Mouse (Mus musculus) G1E (cell line): Measurements from ENCODE around the gene Pla2g2e. TPM values are rescaled to one million over a fixed set of nuclear protein-coding genes. Genes with fewer than 3 reads are reported as not detected.

Experiments used
- ATAC-seq: 2 replicates; pipeline ENCODE4 v1.8.0; 2016; ENCODE audit warnings: mild to moderate bottlenecking; ENCODE audit not compliant: insufficient number of reproducible peaks, poor library complexity, low FRiP score, severe bottlenecking; ENCODE audit errors: extremely low read depth
- DNase-seq: peaks from one replicate; pipeline ENCODE4 v3.0.0; 2012; ENCODE audit warnings: low spot score
- H3K27me3 ChIP-seq: 2 replicates; pipeline ENCODE4 v1.6.1; 2012; ENCODE audit warnings: mild to moderate bottlenecking, low read length, inconsistent platforms; ENCODE audit not compliant: insufficient read depth
- H3K36me3 ChIP-seq: replicated peaks from 2 replicates; pipeline ENCODE3; 2012; ENCODE audit warnings: mild to moderate bottlenecking, inconsistent platforms
- H3K4me1 ChIP-seq: 2 replicates; pipeline ENCODE4 v1.6.1; 2012; ENCODE audit warnings: low read depth, low read length, inconsistent platforms, mixed read lengths; ENCODE audit not compliant: insufficient read depth
- H3K4me3 ChIP-seq: 2 replicates; pipeline ENCODE4 v1.5.1; 2012; ENCODE audit warnings: low read depth, mild to moderate bottlenecking, inconsistent platforms, low read length, moderate library complexity, mixed read lengths
- H3K9me3 ChIP-seq: replicated peaks from 2 replicates; pipeline ENCODE4 v1.6.1; 2012; ENCODE audit warnings: inconsistent platforms
- CTCF ChIP-seq: IDR thresholded peaks from 2 replicates; pipeline ENCODE4 v1.5.1; 2012; ENCODE audit warnings: low read depth, low read length, inconsistent platforms, mixed read lengths
- GATA1 ChIP-seq: IDR thresholded peaks from 2 replicates; pipeline ENCODE4 v1.6.1; 2012; ENCODE audit warnings: borderline replicate concordance, low read length, inconsistent platforms, mixed read lengths
- GATA2 ChIP-seq: IDR thresholded peaks from 2 replicates; pipeline ENCODE4 v1.6.1; 2012; ENCODE audit warnings: low read depth, low read length, inconsistent platforms, borderline replicate concordance
- POLR2AphosphoS5 ChIP-seq: IDR thresholded peaks from 2 replicates; pipeline ENCODE4 v1.6.1; 2012; ENCODE audit warnings: low read depth, low read length, inconsistent platforms; ENCODE audit not compliant: insufficient replicate concordance
- TAL1 ChIP-seq: conservative IDR thresholded peaks from 2 replicates; pipeline ENCODE4 v1.6.1; 2012; ENCODE audit warnings: low read depth, low read length, inconsistent platforms, mixed read lengths
- polyA plus RNA-seq: library from polyadenylated mRNA; stranded (reverse); fragments of >175 nt; gene quantifications from 2 replicates; pipeline ENCODE4 v1.2.3, GENCODE M21; 2012
- total RNA-seq, 2 experiments: library from RNA; stranded (forward) in 1 of 2; stranded (reverse) in 1 of 2; fragments of 200-1000 nt in 1 of 2; fragments of >200 nt in 1 of 2; fragmentation: Nextera tagmentation in 1 of 2; gene quantifications; 2 replicates each; pipeline ENCODE4 v1.2.3; 2014 to 2017

Gene Pla2g2e
- total and polyA plus RNA-seq, 3 experiments, result 0.07 to 1.1 (median 0.22) TPM

- TF ChIP-seq CTCF, result no peak
- no peak for TF ChIP-seq GATA1
- TF ChIP-seq TAL1, result no peak
- TF ChIP-seq GATA2, result no peak
- TF ChIP-seq POLR2AphosphoS5, result no peak
- Histone ChIP-seq H3K4me3 (no peak overlapping the region), H3K4me1 (peaks cover 40% of the 10 kb centered on the region), H3K9me3 (no peaks in the 10 kb centered on the region), H3K27me3 (no peaks in the 10 kb centered on the region), H3K36me3 (peaks cover 17% of the 10 kb centered on the region)
- DNase-seq, result no peak
- ATAC-seq, result no peak
These were observed 22.6 kb upstream of the Pla2g2e start for GRCm38 (mm10) chr4:138855092-138855632.

GRCm38 (mm10) chr4:138856491-138856890 is 21.3 kb upstream of the Pla2g2e start:
- peak; percentile 25 for DNase-seq
- Histone ChIP-seq H3K36me3 (peaks cover 20% of the 10 kb centered on the region), H3K27me3 (no peaks in the 10 kb centered on the region), H3K4me3 (no peak overlapping the region), H3K9me3 (no peaks in the 10 kb centered on the region), H3K4me1 (peaks cover 43% of the 10 kb centered on the region)
- TF ChIP-seq CTCF (peak; percentile 98), TAL1 (no peak)
- ATAC-seq, result peak; percentile 73

GRCm38 (mm10) chr4:138857576-138857975 is 20.2 kb upstream of the Pla2g2e start:
- H3K9me3 ChIP-seq, result no peaks in the 10 kb centered on the region
- H3K4me3 ChIP-seq, result no peak overlapping the region
- peaks cover 43% of the 10 kb centered on the region for H3K4me1 ChIP-seq
- peaks cover 20% of the 10 kb centered on the region for H3K36me3 ChIP-seq
- DNase-seq, result no peak
- TF ChIP-seq CTCF (no peak), GATA1 (no peak), POLR2AphosphoS5 (no peak), GATA2 (no peak), TAL1 (no peak)
- ATAC-seq, result peak; percentile 15
- H3K27me3 ChIP-seq, result no peaks in the 10 kb centered on the region

- no peaks in the 10 kb centered on the region for H3K9me3 ChIP-seq
- peak overlapping the region; percentile 11; the same call in 1 of the 2 replicates for H3K4me3 ChIP-seq
- DNase-seq (no peak), ATAC-seq (no peak)
- H3K36me3 ChIP-seq, result peaks cover 20% of the 10 kb centered on the region
- no peaks in the 10 kb centered on the region for H3K27me3 ChIP-seq
- no peak for TF ChIP-seq POLR2AphosphoS5
- no peak for TF ChIP-seq GATA1
- no peak for TF ChIP-seq GATA2
- TF ChIP-seq TAL1, result no peak
- no peak for TF ChIP-seq CTCF
- H3K4me1 ChIP-seq, result peaks cover 45% of the 10 kb centered on the region
These were observed 19.3 kb upstream of the Pla2g2e start for GRCm38 (mm10) chr4:138858446-138858845.

- TF ChIP-seq CTCF, result 0 out of 2 replicates have a peak, but pooled peaks have one; percentile 22
- no peak for TF ChIP-seq TAL1
- TF ChIP-seq GATA1, result no peak
- no peak for TF ChIP-seq POLR2AphosphoS5
- no peak for TF ChIP-seq GATA2
- DNase-seq (no peak), ATAC-seq (no peak)
- Histone ChIP-seq H3K9me3 (no peaks in the 10 kb centered on the region), H3K4me1 (peaks cover 47% of the 10 kb centered on the region), H3K4me3 (no peak overlapping the region), H3K27me3 (no peaks in the 10 kb centered on the region), H3K36me3 (peaks cover 20% of the 10 kb centered on the region)
These were observed 18.5 kb upstream of the Pla2g2e start for GRCm38 (mm10) chr4:138859245-138859644.

- Histone ChIP-seq H3K36me3 (peaks cover 16% of the 10 kb centered on the region), H3K4me1 (peaks cover 47% of the 10 kb centered on the region), H3K4me3 (no peak overlapping the region; the same call in 1 of the 2 replicates), H3K27me3 (no peaks in the 10 kb centered on the region), H3K9me3 (no peaks in the 10 kb centered on the region)
- no peak for ATAC-seq
- no peak for TF ChIP-seq POLR2AphosphoS5
- TF ChIP-seq GATA2, result no peak
- TF ChIP-seq TAL1, result no peak
- no peak for TF ChIP-seq CTCF
- no peak for TF ChIP-seq GATA1
- DNase-seq, result no peak
These were observed 18.0 kb upstream of the Pla2g2e start for GRCm38 (mm10) chr4:138859728-138860127.

GRCm38 (mm10) chr4:138863344-138863998 is 14.3 kb upstream of the Pla2g2e start, which contains the start of gene Pla2g5:
Gene Pla2g5 (minus strand): TSS chr4:138863482.
- no peaks in the 10 kb centered on the region for H3K27me3 ChIP-seq
- peaks cover 11% of the 10 kb centered on the region for H3K36me3 ChIP-seq
- ATAC-seq, result peak; percentile 90
- TF ChIP-seq GATA2 (no peak), POLR2AphosphoS5 (no peak), TAL1 (no peak), CTCF (no peak), GATA1 (no peak)
- peaks cover 40% of the 10 kb centered on the region for H3K4me1 ChIP-seq
- DNase-seq, result peak; percentile 26
- H3K4me3 ChIP-seq, result peak within 1 kb of the TSS; percentile 66
- no peaks in the 10 kb centered on the region for H3K9me3 ChIP-seq
